Mouse (Mus musculus) urinary bladder, adult 18-20 months (tissue): ENCODE measurements around the gene Canx.
"Not testable (repeated sequence)": the region's sequence is repeated elsewhere in the genome, so short reads cannot be mapped to it uniquely, and the experiment has no call there.

ENCODE experiments used
- DNase-seq, 2 experiments: peaks; one replicate each; pipeline ENCODE4 v3.0.0; 2022; ENCODE audit warnings: low spot score in 2 of 2, mixed read lengths in 2 of 2

The Canx gene

DNA sequence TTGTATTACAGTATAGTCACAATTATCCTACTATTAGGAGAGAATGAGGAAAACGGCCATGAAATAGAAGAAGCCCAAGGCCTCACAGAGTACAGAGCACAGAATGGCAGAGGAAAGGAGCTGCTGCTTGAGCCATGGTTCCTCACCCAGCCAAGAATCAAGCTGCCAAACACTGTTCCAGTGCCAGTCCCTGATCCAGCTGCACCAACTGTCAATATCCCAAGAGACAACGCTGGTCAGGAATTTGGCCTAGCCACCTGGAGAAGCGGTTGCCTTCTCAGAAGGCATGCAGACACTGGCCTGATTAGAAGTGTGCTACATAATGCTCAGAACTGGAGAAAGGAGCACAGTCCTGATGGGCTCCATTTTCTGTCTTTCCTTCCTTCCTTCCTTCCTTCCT is 7.7 kb upstream of the Canx start:
- no peak for DNase-seq

DNA sequence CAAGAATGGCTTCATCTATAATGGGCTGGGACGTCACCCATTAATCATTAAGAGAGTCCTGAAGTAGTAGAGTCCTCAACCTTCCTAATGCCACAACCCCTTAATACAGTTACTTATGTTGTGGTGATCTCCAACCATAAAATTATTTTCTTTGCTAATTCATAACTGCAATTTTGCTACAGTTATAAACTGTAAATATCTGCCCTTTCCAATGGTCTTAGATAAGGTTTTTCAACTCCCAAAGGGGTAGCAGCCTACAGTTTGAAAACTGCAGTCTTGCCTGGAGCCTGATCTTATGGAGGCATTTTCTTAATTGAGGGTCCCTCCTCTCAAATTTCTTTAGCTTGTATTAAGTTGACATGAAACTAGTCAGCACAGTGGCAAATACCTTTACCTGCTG is 3.9 kb upstream of the Canx start:
- DNase-seq: no peak

DNA sequence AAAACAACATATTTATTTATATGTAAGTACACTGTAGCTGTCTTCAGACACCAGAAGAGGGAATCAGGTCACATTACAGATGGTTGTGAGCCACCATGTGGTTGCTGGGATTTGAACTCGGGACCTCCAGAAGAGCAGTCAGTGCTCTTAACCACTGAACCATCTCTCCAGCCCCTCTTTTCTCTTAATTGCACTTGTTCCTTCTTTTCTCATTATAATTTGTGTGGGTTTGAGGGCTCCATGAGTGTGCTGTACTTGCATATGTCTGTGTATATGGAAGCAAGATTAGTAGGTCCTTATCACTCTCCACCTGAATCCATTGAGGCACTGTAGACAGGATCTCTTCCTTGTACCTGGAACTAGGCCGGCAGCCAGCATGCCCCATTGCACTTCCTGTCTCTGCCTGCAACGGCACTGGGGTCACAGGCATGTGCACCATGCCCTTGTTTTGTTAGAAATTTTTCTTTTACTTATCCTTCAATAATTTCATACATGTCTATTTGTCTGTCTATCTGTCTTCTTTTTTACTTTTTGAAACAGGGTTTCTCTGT is 2.7 kb upstream of the Canx start:
- no peak for DNase-seq

DNA sequence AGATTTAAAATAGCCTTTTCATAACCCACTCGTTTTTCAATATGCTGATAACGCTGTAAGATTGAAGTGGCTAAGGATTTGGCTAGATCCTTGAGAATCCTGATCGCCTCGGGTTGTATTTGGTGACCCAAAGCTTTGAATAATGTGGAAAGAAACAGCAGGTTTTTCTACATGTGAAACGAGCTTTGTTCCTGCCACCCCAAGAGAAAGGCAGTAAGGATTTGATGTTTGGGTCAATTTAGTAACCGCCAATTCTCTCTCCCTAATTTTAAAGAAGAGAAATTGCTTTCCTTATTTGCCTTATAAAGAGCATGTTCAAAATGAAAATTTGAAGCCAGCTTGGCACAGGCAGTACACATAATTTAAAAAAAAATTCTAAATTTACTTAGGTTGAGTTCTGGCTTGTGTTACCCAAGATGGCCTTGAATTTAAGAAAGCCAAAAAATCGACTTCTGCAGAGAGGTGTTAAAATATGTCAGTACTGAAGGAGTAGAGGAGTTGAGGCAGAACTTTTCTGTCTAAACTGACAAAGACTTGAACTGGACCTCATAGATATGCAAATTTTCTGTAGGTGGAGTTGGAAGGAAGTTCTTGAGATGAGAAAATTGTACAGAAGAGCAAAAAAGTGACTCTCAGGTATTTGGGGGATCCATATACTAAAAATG is 961 bp upstream of the Canx start:
- DNase-seq: no peak

DNA sequence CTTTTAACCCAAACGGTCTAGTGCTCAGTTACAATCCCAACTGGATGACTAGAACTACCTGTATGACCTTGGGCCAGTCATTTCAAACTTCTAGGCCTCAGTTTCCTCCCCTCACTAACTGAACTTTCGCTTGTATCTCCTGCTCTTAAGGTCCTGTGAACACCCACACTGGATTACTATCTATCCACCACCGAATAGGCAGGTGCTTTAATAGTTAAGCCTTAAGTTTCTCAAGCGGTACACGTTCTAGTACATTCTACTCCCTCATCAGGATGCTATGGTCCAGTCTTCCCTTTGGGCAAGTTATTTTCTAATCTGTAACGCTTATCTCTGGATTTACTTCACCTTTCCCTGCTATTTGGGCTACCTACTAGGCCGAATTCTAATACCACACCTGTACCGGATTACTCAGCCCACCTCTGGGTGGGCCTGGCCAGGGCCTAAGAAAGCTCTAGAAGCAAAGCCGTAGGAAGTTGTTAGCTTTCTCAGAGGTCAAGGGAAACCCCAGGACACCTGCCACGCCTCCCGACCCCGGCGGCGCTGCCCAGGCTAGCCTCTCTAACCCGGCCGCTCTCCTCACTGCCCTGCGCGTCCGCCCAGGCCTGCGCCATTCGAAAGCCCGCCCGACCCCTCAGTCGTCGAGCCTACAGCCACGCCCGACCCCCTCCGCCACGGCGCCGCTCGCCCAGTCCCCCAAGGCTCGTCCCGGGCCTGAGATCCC is 562 bp downstream of the Canx start:
- DNase-seq: peak; percentile 12 to 55

DNA sequence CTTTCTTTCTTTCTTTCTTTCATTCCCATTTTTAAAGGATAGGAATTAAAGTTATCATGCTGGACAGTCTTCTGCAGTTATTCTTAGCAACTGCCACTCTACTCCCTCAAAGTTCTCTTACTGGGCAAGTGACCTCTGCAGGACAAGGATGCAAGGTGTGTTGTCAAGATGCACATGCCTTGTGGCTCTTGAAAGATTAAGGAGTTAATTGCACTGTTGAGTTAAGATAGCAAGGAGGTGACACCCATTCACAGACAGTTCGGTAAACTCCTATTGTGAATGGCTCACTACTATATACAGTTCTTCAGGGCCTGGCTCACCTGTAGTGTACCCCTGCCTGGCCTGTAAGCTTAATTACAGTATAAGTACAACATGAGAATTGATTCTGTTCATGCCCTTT is 1.6 kb downstream of the Canx start:
- no peak for DNase-seq

DNA sequence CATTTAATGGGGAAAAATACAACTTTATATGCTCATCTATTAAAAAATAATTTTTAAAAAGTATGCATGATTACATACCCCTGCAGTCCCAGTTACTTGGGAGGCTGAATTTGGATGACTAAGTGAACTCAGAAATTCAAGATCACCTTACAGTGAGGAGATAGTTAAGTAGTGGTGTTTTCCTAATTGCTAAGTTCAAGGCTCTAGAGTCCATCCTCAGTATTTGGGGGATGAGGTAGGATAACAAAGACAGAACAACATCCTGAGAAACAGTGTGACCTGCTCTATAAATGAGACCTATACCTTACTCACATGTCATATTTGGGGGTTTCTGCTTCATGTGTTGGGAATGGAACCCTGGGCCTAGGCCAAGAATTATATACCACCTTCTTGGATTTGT is 3.1 kb downstream of the Canx start:
- no peak for DNase-seq

DNA sequence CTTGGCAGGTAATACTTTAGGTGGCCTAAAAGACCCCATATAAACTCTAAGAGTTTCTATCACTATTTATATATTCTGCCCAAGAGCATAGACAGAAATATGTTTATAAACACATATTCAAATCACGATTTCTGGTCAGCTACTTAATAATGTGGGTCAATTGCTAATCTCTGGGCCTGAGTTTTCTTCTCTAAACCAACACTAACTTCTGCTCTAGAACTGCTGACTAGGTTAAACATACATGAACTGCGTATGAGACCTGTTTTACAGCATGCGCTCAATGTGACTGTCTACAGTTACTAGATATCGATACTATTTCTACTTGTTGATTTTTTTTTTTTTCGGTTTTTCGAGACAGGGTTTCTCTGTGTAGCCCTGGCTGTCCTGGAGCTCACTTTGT is 4.2 kb downstream of the Canx start:
- DNase-seq: no peak

DNA sequence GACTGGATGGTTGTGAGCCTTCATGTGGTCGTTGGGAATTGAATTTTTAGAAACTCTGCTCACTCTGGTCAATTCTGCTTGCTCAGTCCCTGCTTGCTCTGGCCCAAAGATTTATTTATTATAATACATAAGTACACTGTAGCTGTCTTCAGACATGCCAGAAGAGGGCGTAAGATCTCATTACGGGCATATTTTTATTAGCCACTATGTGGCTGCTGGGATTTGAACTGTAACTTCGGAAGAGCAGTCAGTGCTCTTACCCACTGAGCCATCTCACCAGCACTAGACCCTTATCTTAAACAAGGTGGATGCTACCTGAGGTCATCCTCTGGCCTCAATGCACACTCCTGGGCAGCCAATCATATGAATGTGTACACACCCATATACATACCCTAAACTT is 6.1 kb downstream of the Canx start:
- not testable (repeated sequence) for DNase-seq

DNA sequence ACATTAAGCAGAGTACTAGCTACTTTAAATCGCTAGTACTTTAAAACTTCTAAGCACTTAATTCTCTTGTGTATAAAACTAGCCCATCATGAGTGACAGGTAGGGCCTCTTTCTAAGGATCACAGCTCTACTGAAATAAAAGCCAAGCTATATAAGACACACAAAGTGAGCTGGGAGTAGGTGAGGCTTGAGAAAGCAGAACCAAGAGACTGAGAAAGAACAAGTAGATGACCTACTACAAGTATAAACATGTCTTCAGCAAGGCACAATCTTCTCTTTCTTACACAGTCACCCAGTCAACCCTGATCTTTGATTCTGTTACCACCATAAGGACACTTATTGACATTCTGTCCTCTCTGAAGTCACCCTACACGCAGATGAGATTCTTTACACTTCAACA is 12.7 kb downstream of the Canx start:
- DNase-seq: no peak

DNA sequence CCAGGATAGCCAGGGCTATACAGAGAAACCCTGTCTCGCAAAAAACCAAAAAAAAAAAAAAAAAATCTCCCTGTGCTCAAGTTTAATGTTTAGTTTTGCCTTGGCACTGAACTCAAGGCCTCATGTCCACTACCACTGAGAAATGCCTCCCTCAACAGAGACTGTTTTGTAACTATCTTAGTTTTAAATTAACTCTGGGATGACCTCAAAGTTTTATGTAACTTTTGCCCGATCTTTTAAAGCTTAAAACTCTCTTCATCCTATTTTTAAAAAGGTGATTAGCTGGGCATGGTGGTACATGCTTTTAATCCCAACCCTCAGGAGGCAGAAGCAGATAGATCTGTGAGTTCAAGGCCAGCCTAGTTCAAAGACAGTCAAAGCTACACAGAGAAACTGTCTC is 22.1 kb downstream of the Canx start:
- DNase-seq: no peak

DNA sequence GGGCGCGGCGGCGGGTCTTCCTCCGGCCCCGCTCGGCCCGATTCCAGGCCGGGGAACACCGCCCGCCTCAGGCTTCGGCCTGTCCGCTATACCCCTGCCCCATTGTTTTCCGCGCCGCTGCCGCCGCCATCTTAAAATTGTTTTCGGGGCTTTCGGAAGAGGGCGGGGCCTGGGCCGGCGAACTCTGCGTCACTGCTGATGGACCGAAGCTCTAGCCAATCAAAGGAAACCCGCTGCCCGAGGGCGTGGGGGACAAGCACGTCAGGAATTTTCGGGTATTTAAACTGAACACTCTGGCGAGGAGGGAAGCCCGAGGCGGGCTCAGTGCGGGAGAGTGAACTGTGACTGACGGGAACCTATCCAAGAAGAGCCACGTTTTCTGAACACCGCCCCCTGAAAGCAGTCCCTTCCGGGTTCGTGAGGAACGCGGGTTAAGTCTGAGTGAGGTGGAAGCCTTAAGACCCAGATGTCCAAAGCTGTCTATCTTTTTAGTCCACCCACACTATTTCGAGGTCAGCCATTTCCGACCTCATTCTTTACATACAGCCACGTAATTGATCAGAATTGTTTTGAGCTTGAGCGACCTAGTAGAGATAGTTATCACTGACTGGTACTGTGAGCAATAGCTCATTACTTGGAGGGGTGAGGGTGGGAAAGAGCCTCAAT is 33.1 kb downstream of the Canx start, which contains the start of gene Maml1:
Maml1 (minus strand) TSS at position 122 of the 666 bp plus-strand sequence.
- DNase-seq: peak; percentile 89 to 97

DNA sequence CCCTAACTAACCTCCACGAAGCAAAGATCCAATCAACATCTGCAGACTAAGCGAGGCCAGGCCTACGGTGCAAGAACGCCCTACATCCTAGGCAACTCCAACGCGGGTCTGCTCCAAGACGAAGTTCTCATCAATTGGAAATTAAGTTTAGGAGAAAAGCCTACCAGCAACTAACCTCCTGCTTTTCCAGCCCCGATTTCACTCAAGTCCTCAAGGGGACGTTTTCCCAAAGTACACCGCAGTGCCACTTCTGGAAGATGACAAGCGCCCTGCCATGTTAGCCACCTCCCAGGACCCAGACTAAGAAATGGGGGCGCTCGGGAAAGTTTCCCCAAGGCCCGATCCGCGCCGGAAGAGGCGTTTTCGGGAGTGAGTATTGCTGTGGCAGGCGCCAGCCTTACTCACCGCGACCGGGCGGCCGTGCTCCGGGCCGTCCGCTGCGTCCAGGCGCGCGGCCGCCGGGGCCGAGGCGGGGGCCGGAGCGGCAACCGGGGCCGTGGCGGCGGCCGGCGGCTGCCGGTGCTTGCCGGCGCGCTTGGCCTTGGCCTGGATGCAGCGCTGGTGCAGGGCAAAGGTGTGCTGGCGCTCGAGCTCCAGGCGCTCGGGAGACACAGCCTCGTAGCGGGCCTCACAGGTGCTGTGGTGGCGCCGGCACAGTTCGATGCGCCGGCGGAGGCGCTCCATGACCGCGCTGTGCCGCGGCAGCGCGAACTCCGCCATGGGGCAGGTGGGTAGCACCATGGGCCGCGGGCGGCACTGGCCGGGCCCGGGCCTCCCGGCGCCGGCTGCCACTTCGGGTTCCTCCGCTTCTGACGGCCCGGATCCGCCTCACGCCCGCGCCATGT is 33.9 kb downstream of the Canx start:
- DNase-seq: peak; percentile 22 to 70

DNA sequence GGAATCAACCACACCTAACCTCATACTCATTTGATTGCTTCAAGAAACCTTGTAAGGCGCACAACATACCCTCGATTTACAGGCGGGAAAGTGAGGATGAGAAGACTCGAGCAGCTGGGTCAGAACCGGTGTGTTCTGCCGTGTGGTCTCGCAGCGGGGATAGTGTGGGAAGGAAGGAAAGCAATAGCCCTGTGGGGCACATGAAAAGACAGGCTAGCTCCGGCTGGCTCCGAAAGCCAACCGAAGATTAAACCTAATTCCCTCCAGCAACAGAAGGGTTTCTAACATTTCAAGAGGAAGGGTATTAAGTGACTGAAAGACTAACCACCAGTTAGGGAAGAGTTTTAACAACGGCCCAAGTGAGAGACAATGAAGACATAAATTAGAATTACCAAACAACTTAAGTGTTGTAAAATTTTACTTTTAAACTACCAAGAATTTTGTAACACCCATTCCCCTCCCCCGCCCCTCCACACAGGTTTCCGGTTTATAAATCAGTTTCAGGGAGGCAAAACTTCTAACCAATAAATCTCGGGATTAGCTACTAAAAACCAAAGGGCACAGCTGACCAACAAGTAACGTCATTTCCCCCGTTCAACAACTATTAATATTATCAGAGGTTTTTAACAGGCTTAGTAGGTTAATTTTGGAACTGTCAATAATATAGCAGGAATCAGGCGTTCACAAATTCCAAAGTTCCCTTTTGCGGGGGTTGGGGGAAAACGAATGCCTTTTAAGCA is 34.8 kb downstream of the Canx start:
- no peak for DNase-seq

DNA sequence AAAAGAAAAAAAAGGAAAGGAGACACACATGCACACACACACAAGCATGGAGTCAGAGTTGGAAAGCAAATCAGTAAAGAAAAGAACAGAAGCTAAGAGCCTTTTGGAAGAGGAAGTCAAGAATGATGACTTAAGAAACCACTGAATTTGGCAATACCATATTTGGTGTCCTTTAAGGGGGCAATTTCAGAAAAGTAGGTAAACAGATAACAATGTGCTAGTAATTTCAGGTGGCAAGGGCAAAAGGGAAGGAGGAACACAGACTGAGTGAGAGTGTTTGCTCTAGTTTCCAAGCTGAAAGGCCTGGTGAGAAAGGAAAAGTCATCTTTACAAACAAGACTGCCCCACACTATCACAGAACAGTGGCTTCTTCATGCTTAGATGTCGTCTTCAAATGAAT is 39.0 kb downstream of the Canx start:
- no peak for DNase-seq

DNA sequence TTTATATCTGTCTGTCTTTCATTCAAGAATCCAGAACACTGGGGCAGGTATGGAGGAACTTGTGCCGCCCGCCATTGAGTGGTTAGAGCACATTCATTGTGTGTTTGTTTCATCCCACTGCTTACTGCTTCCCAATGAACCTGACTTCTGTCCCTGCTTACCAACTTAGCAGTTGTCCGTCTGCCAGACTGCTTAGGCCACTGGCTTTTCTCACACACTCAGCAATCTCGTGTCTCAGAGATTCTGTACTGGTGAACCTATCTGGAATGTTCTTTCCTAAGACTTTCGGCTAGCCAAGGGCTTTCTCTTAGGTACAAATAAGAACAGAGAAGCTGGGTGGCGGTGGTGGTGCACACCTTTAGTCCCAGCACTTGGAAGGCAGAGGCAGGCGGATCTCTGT is 39.8 kb downstream of the Canx start:
- no peak for DNase-seq

DNA sequence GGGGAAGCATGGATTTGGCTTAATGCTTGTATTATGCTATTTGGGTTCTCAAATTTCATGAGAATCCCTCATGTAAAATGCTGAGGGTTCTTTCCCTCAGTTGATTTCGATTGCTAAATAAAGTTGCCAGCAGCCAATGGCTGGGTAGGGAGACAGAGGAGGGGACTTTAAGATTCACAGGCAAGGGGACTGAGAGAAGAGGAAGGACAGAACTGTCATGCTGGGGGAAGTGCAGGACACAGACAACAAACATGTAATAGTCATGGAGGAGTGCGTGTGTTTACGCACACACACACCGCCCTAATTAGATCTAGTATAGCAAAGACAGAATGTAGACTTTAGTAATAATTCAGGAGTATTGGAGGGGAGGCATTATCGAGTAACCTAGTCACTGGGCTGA is 40.2 kb downstream of the Canx start:
- DNase-seq: no peak

DNA sequence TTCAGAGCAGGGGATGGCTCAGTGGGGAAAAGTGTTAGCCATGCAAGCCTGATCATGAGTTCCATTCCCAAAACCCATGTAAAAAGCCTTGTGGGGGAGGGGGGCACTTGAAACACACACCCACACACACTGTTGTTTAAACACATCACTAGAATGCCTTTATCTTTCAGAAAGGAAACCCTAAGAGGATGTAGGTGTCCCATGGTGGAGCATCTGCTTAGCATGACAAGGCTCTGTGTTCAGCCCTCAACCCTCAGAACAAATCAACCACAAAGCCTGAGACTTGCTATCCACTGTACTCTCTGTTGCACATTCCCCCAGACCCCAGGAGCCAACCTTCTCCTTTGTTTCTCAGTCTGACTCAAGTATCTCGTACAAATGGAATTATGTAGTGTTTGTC is 45.4 kb downstream of the Canx start:
- no peak for DNase-seq

DNA sequence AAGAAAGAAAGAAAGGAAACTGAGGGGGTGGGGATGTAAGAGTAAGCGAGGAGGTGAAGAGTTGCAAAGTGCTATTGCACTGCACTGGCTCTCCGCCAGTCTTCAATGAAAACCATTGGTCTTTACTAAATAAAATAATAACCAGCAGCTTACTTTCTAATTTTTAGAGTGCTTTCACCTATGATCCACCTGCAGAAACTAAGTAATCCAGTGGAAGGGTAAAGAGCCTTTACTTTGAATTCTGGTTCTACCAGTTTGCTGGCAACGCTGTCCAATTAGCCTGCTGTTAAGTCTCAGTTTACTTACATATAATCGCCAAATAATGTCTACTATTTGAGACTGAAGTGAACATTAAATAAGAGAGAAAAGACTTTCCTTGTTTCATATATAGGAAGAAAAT is 46.5 kb downstream of the Canx start:
- no peak for DNase-seq

DNA sequence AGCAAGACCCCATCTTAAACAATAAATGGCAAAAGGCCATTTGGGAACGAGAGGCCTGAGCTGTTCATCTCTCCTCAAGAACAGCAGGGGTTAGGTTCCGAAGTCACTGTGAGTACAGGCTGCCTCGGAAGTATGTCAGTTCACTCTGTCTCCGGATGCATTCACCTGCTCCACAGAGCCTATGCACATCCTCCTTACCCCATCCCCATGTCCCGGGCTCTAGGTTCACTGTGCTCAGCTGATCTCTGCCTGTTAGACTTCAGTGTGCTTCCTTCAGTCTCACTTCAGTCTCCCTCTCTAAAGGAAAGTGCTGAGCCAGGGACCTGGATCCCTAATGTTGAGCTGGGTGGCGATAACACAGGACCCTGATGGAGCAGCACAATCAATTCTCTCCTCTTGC is 47.8 kb downstream of the Canx start:
- no peak for DNase-seq

DNA sequence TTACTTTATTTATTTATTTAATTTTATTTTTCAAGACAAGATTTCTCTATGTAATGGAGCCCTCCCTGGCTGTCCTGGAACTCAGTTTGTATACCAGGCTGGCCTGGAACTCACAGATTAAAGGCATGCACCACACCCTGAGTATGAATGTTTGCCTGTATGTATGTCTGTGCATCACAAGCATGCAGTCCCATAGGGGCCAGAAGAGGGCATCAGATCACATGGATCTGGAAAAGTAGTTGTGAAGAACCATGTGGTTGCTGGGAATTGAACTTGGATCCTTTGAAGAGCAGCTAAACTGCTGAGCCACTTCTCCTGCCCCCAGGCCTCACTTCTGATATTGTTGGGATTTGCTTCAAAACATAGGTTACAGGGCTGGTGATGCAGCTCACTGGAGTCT is 48.4 kb downstream of the Canx start:
- DNase-seq: no peak
